Mouse (Mus musculus) adrenal gland (tissue): ENCODE results near the gene Acadm.

ENCODE experiments used
- intact Hi-C: fragments of 180-260 bp; cut with DNase I; formaldehyde crosslinking; loops from one replicate; pipeline ENCODE4 v1.15.1; 2025

Gene Acadm

GRCm38 (mm10) chr3:153943003-153943640 is 1.3 kb downstream of the Acadm start:
- intact Hi-C loops, result no loop called here

- intact Hi-C loops, result no loop called here
These were observed 2.8 kb downstream of the Acadm start for GRCm38 (mm10) chr3:153941613-153942012.

DNA sequence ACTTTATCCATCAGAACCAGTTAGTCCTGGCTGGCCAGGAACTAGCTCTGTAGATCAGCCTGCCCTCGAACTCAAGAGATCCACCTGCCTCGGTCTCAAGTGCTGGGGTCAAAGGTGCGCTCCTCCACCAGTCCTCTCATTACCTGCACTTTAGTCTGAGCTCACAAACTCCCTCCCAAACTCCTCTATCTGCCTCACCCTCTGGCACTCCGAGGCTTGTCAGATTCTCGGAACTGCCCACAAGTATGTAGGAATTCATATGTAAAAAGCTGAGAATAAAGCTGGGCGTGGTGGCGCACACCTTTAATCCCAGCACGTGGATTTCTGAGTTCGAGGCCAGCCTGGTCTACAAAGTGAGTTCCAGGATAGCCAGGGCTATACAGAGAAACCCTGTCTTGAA is 3.9 kb downstream of the Acadm start:
- intact Hi-C loops, result no loop called here

GRCm38 (mm10) chr3:153940021-153940420 is 4.4 kb downstream of the Acadm start:
- intact Hi-C loops, result no loop called here

DNA sequence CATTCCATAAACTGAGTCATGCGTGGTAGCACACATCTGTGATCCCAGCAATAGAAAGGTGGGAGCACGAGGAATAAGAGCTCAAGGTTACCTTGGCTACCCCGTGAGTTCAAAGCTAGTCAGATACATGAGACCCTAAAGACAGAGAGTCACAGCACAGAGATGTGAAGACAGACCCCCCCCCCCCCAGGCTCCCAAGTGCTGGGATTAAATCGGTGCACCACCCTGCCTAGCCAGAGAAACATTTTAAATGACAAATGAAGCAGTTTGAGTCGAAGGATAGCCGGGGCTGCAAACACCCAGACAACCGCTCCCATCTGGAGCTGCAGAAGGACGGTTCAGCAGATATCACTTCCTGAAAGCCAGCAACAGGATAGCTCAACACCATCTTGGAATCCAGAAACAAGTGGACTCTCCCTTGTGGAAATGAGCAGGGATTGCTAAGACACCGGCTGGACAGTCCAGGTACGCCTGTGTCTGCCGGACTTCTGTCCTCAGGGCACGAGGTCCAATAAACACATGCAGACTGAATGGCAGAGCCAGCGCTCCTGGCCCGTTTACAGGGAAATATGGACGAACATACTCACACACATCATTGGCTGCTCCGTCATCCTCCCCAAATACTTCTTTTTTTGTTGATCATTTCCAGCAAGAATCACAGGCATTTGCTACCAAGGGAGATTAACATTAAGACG is 7.2 kb downstream of the Acadm start:
- intact Hi-C loops, result no loop called here

DNA sequence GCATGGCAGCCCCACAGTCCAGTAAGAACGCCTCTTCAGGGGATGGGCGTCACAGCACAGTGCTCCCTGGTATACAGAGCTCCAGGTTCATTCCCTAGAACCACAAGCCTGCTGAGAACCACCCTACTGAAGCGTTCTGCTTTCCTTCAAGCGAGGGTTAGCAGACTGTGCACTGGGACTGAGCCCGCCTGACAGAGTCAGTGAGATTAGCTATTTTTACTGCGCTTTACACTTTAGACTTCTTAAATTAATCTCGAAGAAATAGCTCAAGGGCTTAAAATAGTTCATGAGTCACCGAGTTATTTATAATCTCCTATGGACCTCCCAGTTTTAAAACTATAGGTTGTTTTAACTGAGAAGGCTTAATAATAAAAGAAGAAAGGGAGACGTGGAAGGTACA is 8.6 kb downstream of the Acadm start:
- intact Hi-C loops, result no loop called here

DNA sequence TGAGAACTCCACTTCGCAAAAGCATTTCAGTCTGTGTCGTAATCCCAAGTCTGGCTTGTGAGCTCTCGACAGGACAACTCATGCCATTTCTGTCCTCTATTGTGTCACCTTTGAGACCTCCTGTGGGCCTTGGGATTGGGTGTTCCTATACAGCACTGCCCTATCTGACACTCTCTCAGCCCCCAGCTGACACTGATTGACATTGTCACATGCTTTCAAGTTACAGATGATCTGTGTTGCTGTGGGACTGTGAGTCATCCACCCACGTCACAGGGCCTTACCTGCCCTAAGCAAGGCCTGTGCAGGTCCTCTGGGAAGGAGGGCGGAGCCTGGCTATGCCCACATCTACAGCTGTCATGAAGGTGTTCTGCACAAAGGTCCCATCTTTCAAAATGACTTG is 12.0 kb downstream of the Acadm start:
- intact Hi-C loops, result no loop called here

- intact Hi-C loops, result no loop called here
These were observed 14.9 kb downstream of the Acadm start for GRCm38 (mm10) chr3:153929526-153929925.

DNA sequence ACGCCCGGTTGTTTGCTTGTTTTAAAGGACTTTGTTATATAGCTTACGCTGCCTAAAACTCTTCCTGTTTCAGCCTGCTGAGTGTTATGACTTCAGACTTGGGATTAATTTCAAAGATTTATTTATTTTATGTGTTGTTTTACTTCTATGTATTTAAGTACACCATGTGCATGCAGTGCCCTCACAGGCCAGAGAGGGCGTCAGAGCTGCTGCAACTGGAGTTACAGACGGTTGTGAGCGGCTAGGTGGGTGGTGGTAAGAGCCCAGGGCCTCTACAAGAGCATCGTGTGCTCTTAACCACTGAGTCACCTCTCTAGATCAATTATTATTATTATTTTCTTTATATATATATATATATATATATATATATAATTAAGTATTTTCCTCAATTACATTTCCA is 18.1 kb downstream of the Acadm start:
- intact Hi-C loops, result no loop called here

DNA sequence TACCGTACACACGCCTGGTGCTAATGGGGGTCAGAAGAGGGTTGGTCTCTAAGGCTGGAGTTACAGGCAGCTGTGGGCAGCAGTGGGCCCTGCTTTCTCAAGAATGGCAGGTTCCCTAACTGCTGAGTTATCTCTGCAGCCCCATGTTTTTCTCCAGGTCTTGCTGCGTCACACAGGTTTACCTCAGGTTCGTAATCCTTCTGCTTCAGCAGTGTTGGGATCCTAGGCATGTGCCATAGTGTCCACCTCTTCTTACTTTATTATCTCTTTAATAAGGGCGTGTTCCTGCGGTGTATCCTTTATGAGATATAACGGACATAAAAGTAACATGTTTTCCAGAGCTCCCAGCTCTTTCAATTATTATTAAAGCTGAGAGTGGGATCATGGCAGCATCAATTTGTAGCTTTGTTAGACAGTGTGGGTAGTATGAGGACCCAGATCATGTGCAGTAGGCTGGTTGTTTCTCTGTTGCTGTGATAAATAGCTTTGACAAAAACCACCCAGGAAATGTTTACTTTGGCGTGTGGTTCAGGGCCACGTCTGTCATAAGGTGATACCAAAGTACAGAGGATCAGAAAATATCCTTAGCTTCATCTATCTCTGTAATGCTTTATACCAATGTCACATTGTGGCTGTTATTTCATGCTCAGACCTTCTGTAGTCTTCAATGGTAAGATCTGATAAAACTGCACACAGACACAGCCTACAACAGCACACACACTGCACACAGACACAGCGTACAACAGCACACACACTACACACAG is 23.1 kb downstream of the Acadm start:
- intact Hi-C loops, result no loop called here

GRCm38 (mm10) chr3:153917200-153917599 is 27.2 kb downstream of the Acadm start:
- intact Hi-C loops, result loop anchor here (10.0 kb wide), 1 partner anchor 1178 kb away; the partner anchor contains the start of genes Fpgt and Lrriq3

DNA sequence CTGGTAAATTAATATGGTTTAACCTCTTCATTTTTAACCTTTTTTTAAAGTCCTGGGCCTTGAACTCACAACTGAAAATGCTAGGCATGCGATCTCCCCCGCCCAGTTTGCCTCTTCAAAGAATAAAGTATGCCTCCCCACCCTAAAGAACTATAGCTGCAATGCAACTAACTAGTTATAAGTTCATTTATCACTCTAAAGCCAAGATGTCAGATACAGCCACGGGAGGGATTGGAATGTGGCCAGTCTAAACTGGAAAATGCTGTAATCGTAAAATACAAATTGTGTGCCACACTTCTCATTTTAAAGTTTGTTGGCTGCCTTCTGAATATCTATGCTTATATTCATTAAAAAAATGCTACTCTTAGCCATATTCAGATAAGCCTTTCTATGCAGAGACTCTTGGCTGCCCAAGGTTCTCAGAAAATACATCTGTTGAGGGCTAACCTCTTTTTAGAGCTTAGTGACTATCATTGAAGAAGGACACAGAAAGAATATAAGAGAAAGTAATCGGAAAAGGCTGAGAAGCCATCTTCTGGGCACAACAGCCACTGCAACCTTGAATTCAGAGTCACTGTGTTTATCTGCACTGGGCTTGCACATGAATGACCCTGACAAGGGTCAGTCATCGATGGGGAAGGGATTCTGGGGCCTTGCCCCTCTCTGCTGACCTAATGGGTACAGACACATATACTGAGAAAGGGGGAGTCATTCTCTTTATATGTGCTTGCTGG is 30.8 kb downstream of the Acadm start:
- intact Hi-C loops, result loop anchor here (10.0 kb wide), 1 partner anchor 1181 kb away; the partner anchor contains the start of genes Fpgt and Lrriq3

- intact Hi-C loops, result loop anchor here (10.0 kb wide), 1 partner anchor 1182 kb away; the partner anchor contains the start of genes Fpgt and Lrriq3
These were observed 31.6 kb downstream of the Acadm start, which contains the start of gene Rabggtb for GRCm38 (mm10) chr3:153912546-153913509. Rabggtb (minus strand) TSS chr3:153913009.

DNA sequence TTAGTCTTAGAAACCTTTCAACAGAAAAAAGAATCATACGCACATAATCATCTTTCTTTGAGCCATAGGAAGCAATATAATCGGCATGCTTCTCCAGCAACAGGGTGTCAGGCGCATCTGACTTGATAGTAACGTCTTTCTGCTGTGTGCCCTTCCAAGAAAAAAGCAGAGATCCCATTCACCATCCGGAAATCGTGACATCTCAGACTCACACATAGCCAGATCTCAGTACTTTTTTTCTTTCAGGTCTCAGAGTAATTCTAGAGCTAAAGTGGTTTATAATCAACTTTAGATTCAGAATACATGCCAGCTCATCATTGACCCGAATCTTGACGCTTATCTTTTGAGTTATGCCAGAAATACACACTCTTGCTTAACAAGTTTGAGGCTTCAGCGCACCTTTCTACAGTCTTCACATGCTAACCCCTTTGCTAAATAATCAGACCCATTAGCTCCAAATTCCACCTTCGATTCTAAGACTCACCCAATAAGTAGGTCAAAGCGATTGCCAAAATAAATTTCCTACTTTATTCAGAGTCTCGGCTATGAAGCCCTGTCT is 32.5 kb downstream of the Acadm start:
- intact Hi-C loops, result loop anchor here (10.0 kb wide), 1 partner anchor 1183 kb away; the partner anchor contains the start of genes Fpgt and Lrriq3

GRCm38 (mm10) chr3:153911197-153911881 is 33.1 kb downstream of the Acadm start:
- intact Hi-C loops, result loop anchor here (10.0 kb wide), 1 partner anchor 1183 kb away; the partner anchor contains the start of genes Fpgt and Lrriq3

GRCm38 (mm10) chr3:153910489-153910888 is 33.9 kb downstream of the Acadm start:
- intact Hi-C loops, result loop anchor here (10.0 kb wide), 1 partner anchor 1184 kb away; the partner anchor contains the start of genes Fpgt and Lrriq3

DNA sequence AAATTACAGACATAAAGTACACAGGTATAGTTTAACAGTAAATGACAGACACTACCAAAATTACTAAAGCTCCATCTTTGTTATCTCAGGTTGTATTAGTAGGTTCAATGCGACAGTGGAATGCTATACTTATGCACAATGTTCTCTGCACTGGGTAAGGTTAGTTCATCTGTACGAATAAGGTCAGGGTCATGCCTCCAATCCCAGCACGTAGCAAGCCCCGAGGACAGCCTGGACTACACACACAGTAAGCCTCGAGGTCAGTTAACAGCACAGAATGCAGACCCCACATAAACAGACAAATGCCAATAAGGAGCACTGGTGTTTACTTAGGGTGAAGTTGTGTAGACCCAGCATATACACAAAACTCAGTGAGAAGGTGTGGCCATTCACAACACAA is 35.5 kb downstream of the Acadm start:
- intact Hi-C loops, result loop anchor here (10.0 kb wide), 1 partner anchor 316 kb away; no protein-coding TSS in a partner anchor

DNA sequence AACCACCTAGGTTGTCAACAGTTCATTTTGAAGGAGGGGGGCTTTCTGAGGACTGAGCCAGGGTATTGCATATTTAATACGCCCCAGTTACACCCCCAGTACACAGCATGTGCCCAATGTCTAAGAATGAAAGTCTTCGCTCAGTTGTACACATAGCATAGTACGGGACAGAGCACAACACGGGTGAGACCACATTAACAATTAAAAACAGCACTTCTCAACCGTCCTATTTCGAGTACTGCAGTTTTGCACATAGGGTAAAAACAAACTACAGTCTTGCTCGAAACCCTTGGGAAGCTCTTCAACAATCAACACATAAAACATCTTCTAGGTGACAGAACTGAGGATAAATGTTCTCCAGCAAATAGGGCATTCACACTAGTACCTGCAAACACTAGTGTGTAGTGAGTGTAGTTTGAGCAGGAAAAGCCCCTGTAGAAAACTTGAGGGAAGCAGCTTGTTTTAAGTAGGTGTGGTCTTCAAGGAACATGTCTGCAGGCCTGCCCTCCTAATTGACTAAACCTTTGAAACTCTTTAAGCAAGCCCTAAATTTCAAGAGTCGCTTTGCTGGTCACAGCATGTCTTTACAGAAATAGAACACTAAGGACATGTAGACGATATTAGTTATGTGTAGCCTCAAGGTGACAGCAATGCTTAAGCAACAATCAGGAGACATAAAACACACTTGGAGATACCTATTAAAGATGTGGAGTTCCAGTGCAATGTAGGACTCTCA is 38.1 kb downstream of the Acadm start, which contains the start of gene Msh4:
TSS of gene Msh4 (minus strand) at position 3 of the 736 bp plus-strand sequence.
- intact Hi-C loops, result loop anchor here (10.0 kb wide), 1 partner anchor 318 kb away; no protein-coding TSS in a partner anchor
